Mouse (Mus musculus) layer of hippocampus, postnatal 36 days (tissue): Measurements from ENCODE around the gene Gm1043. TPM values are rescaled to one million over a fixed set of nuclear protein-coding genes. Genes with fewer than 3 reads are reported as not detected.

ENCODE experiments used
- DNase-seq, 2 experiments: peaks; one replicate each; pipeline ENCODE4 v3.0.0; 2022
- total RNA-seq, 2 experiments: library from RNA; stranded (reverse); gene quantifications; 2 replicates each; pipeline ENCODE4 v1.2.3; 2021

Gene Gm1043
- total RNA-seq, 2 experiments from 2014 or later, result 28.7 to 32.6 TPM

GRCm38 (mm10) chr5:37073660-37074059 is 11.5 kb upstream of the Gm1043 start:
- DNase-seq, result no peak

GRCm38 (mm10) chr5:37076692-37077329 is 8.4 kb upstream of the Gm1043 start:
- DNase-seq, result no peak

- no peak for DNase-seq
Observed at GRCm38 (mm10) chr5:37077330-37077698, 7.9 kb upstream of the Gm1043 start.

GRCm38 (mm10) chr5:37079484-37079883 is 5.7 kb upstream of the Gm1043 start:
- DNase-seq, result no peak

- DNase-seq, result no peak
Observed at GRCm38 (mm10) chr5:37080601-37081000, 4.6 kb upstream of the Gm1043 start.

GRCm38 (mm10) chr5:37082420-37082819 is 2.8 kb upstream of the Gm1043 start:
- peak in 1 of 2 experiments; percentile 73 for DNase-seq

GRCm38 (mm10) chr5:37083209-37083770 is 1.9 kb upstream of the Gm1043 start:
- no peak for DNase-seq

- DNase-seq, result no peak
Observed at GRCm38 (mm10) chr5:37083850-37084249, 1.3 kb upstream of the Gm1043 start.

- DNase-seq, result no peak
Observed at GRCm38 (mm10) chr5:37085918-37086317, 748 bp downstream of the Gm1043 start.

- no peak for DNase-seq
Observed at GRCm38 (mm10) chr5:37087786-37088185, 2.6 kb downstream of the Gm1043 start.

GRCm38 (mm10) chr5:37088342-37089108 is 3.4 kb downstream of the Gm1043 start:
- DNase-seq, result no peak

- DNase-seq, result no peak
Observed at GRCm38 (mm10) chr5:37091171-37091628, 6.0 kb downstream of the Gm1043 start.

GRCm38 (mm10) chr5:37094941-37095340 is 9.8 kb downstream of the Gm1043 start:
- DNase-seq, result no peak

- DNase-seq, result no peak
Observed at GRCm38 (mm10) chr5:37097591-37097990, 12.4 kb downstream of the Gm1043 start.

GRCm38 (mm10) chr5:37100813-37101212 is 15.6 kb downstream of the Gm1043 start:
- no peak for DNase-seq

- no peak for DNase-seq
Observed at GRCm38 (mm10) chr5:37101631-37102030, 16.5 kb downstream of the Gm1043 start.

GRCm38 (mm10) chr5:37102056-37102455 is 16.9 kb downstream of the Gm1043 start:
- no peak for DNase-seq

- DNase-seq, result no peak
Observed at GRCm38 (mm10) chr5:37105531-37106456, 20.6 kb downstream of the Gm1043 start.

- no peak for DNase-seq
Observed at GRCm38 (mm10) chr5:37107111-37107510, 21.9 kb downstream of the Gm1043 start.

GRCm38 (mm10) chr5:37107611-37108010 is 22.4 kb downstream of the Gm1043 start:
- no peak for DNase-seq

- peak; percentile 82 to 86 for DNase-seq
Observed at GRCm38 (mm10) chr5:37109280-37109849, 24.2 kb downstream of the Gm1043 start.

- no peak for DNase-seq
Observed at GRCm38 (mm10) chr5:37112389-37112788, 27.2 kb downstream of the Gm1043 start.
